8 mouse cellular contexts compared by ENCODE assay signal in genomic region chr15:89497391-89498048, GRCm38 (mm10). TPM values are rescaled to one million over a fixed set of nuclear protein-coding genes. Genes with fewer than 3 reads are reported as not detected.
DNase-seq lines count a peak whose midpoint lies in the region; ATAC-seq lines count a peak whose summit lies in the region.

No protein-coding gene starts in this region.

- peak; percentile 68 for ATAC-seq in granulocyte monocyte progenitor cell, adult 5-6 weeks (replicated peaks; ENCODE audit: poor library complexity, severe bottlenecking)
- no peak; the same call in 1 of the 2 replicates for ATAC-seq in intestine, embryonic 16.5 days
- ATAC-seq in liver, embryonic 16.5 days (ENCODE audit: low read depth): peak; percentile 50
- ATAC-seq in stomach, embryonic 14.5 days (ENCODE audit: insufficient number of reproducible peaks, insufficient read depth, low FRiP score, low read depth): no peak

- peak overlapping the region; percentile 81 for H3K9ac ChIP-seq in intestine, embryonic 16.5 days (ENCODE audit: low read depth, low read length)
- H3K9ac ChIP-seq in liver, embryonic 16.5 days (ENCODE audit: low read depth, low read length): no peak overlapping the region
- H3K9ac ChIP-seq in stomach, embryonic 14.5 days (replicated peaks; ENCODE audit: low read depth, low read length): no peak overlapping the region

- DNase-seq in cerebellum, adult 11-12 months: peak; percentile 35
- no peak for DNase-seq in cerebellum, adult 18-20 months
- no peak for DNase-seq in cerebellum, adult 9-11 months
- no peak for DNase-seq in thymus, postnatal 0 days (ENCODE audit: low spot score)

- no peak overlapping the region; the same call in 1 of the 2 replicates for H3K27ac ChIP-seq in intestine, embryonic 16.5 days (ENCODE audit: low read length)
- no peak overlapping the region for H3K27ac ChIP-seq in liver, embryonic 16.5 days (ENCODE audit: low read length)
- H3K27ac ChIP-seq in stomach, embryonic 14.5 days (ENCODE audit: low read length): no peak overlapping the region

- no peaks in the 10 kb centered on the region for H3K9me3 ChIP-seq in intestine, embryonic 16.5 days (ENCODE audit: control insufficient read depth, low read length)
- no peaks in the 10 kb centered on the region for H3K9me3 ChIP-seq in liver, embryonic 16.5 days (replicated peaks; ENCODE audit: control insufficient read depth, low read length)
- no peaks in the 10 kb centered on the region for H3K9me3 ChIP-seq in stomach, embryonic 14.5 days (ENCODE audit: control insufficient read depth, low read depth, low read length)

- H3K4me2 ChIP-seq in intestine, embryonic 16.5 days (ENCODE audit: low read depth, low read length): no peak overlapping the region
- H3K4me2 ChIP-seq in liver, embryonic 16.5 days (ENCODE audit: low read depth, low read length): no peak overlapping the region
- no peak overlapping the region for H3K4me2 ChIP-seq in stomach, embryonic 14.5 days (replicated peaks; ENCODE audit: low read depth, low read length)

- peaks cover 11% of the 10 kb centered on the region for H3K4me1 ChIP-seq in intestine, embryonic 16.5 days (ENCODE audit: control insufficient read depth, insufficient read depth, low read length)
- peaks cover 21% of the 10 kb centered on the region for H3K4me1 ChIP-seq in liver, embryonic 16.5 days (ENCODE audit: control insufficient read depth, low read depth, low read length)
- peaks cover 10% of the 10 kb centered on the region; the same call in 1 of the 2 replicates for H3K4me1 ChIP-seq in stomach, embryonic 14.5 days (ENCODE audit: control insufficient read depth, insufficient read depth, low read length)

- WGBS in intestine, embryonic 16.5 days: 28% methylated on average over 4 of the region's 4 CpGs
- 8% methylated on average over 4 of the region's 4 CpGs for WGBS in liver, embryonic 16.5 days (ENCODE audit: insufficient replicate concordance)
- WGBS in stomach, embryonic 14.5 days: 23% methylated on average over 4 of the region's 4 CpGs

- peak overlapping the region; percentile 75 for H3K4me3 ChIP-seq in intestine, embryonic 16.5 days (ENCODE audit: low read length)
- no peak overlapping the region; the same call in 1 of the 2 replicates for H3K4me3 ChIP-seq in liver, embryonic 16.5 days (ENCODE audit: low read depth, low read length)
- peak overlapping the region; percentile 70; the same call in 1 of the 2 replicates for H3K4me3 ChIP-seq in stomach, embryonic 14.5 days (ENCODE audit: low read depth, low read length)

- H3K27me3 ChIP-seq in intestine, embryonic 16.5 days (replicated peaks; ENCODE audit: control insufficient read depth, insufficient read depth, low read length): peaks cover 19% of the 10 kb centered on the region
- peaks cover 39% of the 10 kb centered on the region for H3K27me3 ChIP-seq in liver, embryonic 16.5 days (ENCODE audit: control insufficient read depth, insufficient read depth, low read depth, low read length)
- H3K27me3 ChIP-seq in stomach, embryonic 14.5 days (ENCODE audit: control insufficient read depth, insufficient read depth, low read length): no peaks in the 10 kb centered on the region

- H3K36me3 ChIP-seq in intestine, embryonic 16.5 days (ENCODE audit: control insufficient read depth, insufficient read depth, low read length): no peaks in the 10 kb centered on the region
- H3K36me3 ChIP-seq in liver, embryonic 16.5 days (ENCODE audit: control insufficient read depth, insufficient read depth): no peaks in the 10 kb centered on the region
- H3K36me3 ChIP-seq in stomach, embryonic 14.5 days (ENCODE audit: control insufficient read depth, insufficient read depth, low read length): no peaks in the 10 kb centered on the region; the same call in 1 of the 2 replicates

RNA-seq across cellular contexts. Expression of gene Shank3, which starts 1.9 kb away (rescaled TPM):
- total RNA-seq in granulocyte monocyte progenitor cell, adult 5-6 weeks (2014; fragmentation: Nextera tagmentation): 0.34 and 0.58 TPM in 2 replicates
- total RNA-seq in granulocyte monocyte progenitor cell, adult 5-6 weeks (2017): 0.26 and 0.47 TPM in 2 replicates
- 0.70 and 0.80 TPM in 2 replicates for polyA plus RNA-seq in intestine, embryonic 16.5 days (2015; fragmentation: Nextera tagmentation; extraction: Ambion mirVana)
- 0.20 and 0.33 TPM in 2 replicates for polyA plus RNA-seq in liver, embryonic 16.5 days (2015; fragmentation: Nextera tagmentation; extraction: Ambion mirVana)
- polyA plus RNA-seq in stomach, embryonic 14.5 days (2014; fragmentation: Nextera tagmentation; extraction: Ambion mirVana): 2.4 and 2.8 TPM in 2 replicates
- polyA plus RNA-seq in thymus, postnatal 0 days (2015; fragmentation: Nextera tagmentation; extraction: Ambion mirVana): 0.23 and 0.39 TPM in 2 replicates

RNA-seq across cellular contexts. Expression of gene Arsa, which starts 20.3 kb away (rescaled TPM):
- total RNA-seq in granulocyte monocyte progenitor cell, adult 5-6 weeks (2014; fragmentation: Nextera tagmentation): 12.7 and 21.4 TPM in 2 replicates
- 8.5 and 30.3 TPM in 2 replicates for total RNA-seq in granulocyte monocyte progenitor cell, adult 5-6 weeks (2017)
- polyA plus RNA-seq in intestine, embryonic 16.5 days (2015; fragmentation: Nextera tagmentation; extraction: Ambion mirVana): 29.5 and 36.4 TPM in 2 replicates
- 4.3 and 5.0 TPM in 2 replicates for polyA plus RNA-seq in liver, embryonic 16.5 days (2015; fragmentation: Nextera tagmentation; extraction: Ambion mirVana)
- 14.8 and 16.7 TPM in 2 replicates for polyA plus RNA-seq in stomach, embryonic 14.5 days (2014; fragmentation: Nextera tagmentation; extraction: Ambion mirVana)
- 9.0 and 9.4 TPM in 2 replicates for polyA plus RNA-seq in thymus, postnatal 0 days (2015; fragmentation: Nextera tagmentation; extraction: Ambion mirVana)

RNA-seq across cellular contexts. Expression of gene Mapk8ip2, which starts 43.8 kb away (rescaled TPM):
- total RNA-seq in granulocyte monocyte progenitor cell, adult 5-6 weeks (2014; fragmentation: Nextera tagmentation): not detected in 2 replicates
- total RNA-seq in granulocyte monocyte progenitor cell, adult 5-6 weeks (2017): not detected in 2 replicates
- 3.4 and 3.6 TPM in 2 replicates for polyA plus RNA-seq in intestine, embryonic 16.5 days (2015; fragmentation: Nextera tagmentation; extraction: Ambion mirVana)
- polyA plus RNA-seq in liver, embryonic 16.5 days (2015; fragmentation: Nextera tagmentation; extraction: Ambion mirVana): 0.26 TPM in 1 of 2 replicates, not detected in the other
- polyA plus RNA-seq in stomach, embryonic 14.5 days (2014; fragmentation: Nextera tagmentation; extraction: Ambion mirVana): 3.1 and 4.0 TPM in 2 replicates
- 0.08 TPM in 1 of 2 replicates, not detected in the other for polyA plus RNA-seq in thymus, postnatal 0 days (2015; fragmentation: Nextera tagmentation; extraction: Ambion mirVana)

Comparison
In these comparisons a context has a peak if more than half of its experiments do, and no peak if none do; other contexts are left out.
1. ATAC-seq: peak in granulocyte monocyte progenitor cell, adult 5-6 weeks (single experiment) and liver, embryonic 16.5 days (single experiment); none in intestine, embryonic 16.5 days (single experiment) and stomach, embryonic 14.5 days (single experiment).